Mouse (Mus musculus): ENCODE measurements around the gene Gm21915.

- TF ChIP-seq CTCF (IDR thresholded peaks at IDR 0.05; ENCODE audit: extremely low read depth, insufficient read depth, low read length) (no peak), POLR2A (IDR thresholded peaks at IDR 0.05; ENCODE audit: extremely low read depth, insufficient read depth, low read length) (no peak)
Measured at GRCm38 (mm10) chr9:40686421-40686899, 16.0 kb downstream of the Gm21915 start.
